Mouse (Mus musculus): Measurements from ENCODE around the gene Spock1. TPM values are rescaled to one million over a fixed set of nuclear protein-coding genes. Genes with fewer than 3 reads are reported as not detected.

The Spock1 gene
- polyA plus RNA-seq, 1 experiment from 2014 or later = 10.6 TPM

DNA sequence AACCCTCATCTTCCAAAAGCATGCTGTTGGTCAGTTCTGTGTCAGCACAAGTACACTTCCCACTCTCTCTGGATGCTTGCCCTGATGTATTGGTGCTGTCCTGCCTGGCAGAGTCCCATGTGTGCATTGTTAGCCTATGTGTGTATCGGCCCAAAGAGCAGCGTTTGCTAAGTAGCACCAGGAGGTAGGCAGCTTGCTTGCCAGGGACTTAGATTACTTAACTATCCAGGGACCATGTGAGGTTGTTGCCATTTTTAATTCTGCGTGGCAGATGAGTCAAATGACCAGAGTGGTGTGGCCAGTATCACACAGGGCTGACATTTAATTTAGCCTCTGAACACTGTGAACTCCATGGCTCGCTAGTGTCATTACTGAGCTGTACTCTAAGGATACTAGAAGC, 256.9 kb downstream of the Spock1 start:
- H3K9ac ChIP-seq (replicated peaks; ENCODE audit: low read depth, low read length) = no peak overlapping the region
- H3K36me3 ChIP-seq (ENCODE audit: control insufficient read depth, insufficient read depth, low read length) = no peaks in the 10 kb centered on the region
- 77% methylated on average over 4 of the region's 4 CpGs for WGBS
- no peaks in the 10 kb centered on the region for H3K9me3 ChIP-seq (ENCODE audit: control insufficient read depth, low read depth, low read length)
- H3K27ac ChIP-seq (ENCODE audit: low read length) = no peak overlapping the region
- H3K4me1 ChIP-seq (ENCODE audit: control insufficient read depth, insufficient read depth, low read length) = no peaks in the 10 kb centered on the region
- no peak overlapping the region for H3K4me3 ChIP-seq (ENCODE audit: low read depth, low read length)
- H3K4me2 ChIP-seq (replicated peaks; ENCODE audit: low read depth, low read length) = no peak overlapping the region
- ATAC-seq (ENCODE audit: insufficient number of reproducible peaks, insufficient read depth, low FRiP score, low read depth) = no peak
- no peaks in the 10 kb centered on the region for H3K27me3 ChIP-seq (ENCODE audit: control insufficient read depth, insufficient read depth, low read length)

DNA sequence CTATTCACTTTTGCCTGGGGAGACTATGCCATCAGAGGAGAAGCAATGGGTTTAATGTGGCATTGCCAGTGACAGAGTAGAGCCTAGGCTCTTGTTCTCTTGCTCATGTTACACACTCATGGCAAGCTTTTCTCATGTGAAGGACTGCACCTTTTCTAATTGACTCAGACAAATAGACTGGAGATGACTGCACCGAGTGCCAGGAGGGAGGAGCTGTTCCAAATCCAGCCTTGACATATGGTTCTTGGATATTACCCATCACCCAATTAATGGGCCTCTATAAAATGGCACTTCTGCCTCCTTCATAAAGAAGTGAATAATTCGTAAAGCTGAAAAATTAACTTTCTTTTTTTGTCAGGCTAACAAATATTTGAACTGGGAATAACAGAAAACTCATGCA, 259.3 kb downstream of the Spock1 start:
- Histone ChIP-seq H3K27me3 (ENCODE audit: control insufficient read depth, insufficient read depth, low read length) (no peaks in the 10 kb centered on the region), H3K4me1 (ENCODE audit: control insufficient read depth, insufficient read depth, low read length) (no peaks in the 10 kb centered on the region), H3K27ac (ENCODE audit: low read length) (no peak overlapping the region), H3K36me3 (ENCODE audit: control insufficient read depth, insufficient read depth, low read length) (no peaks in the 10 kb centered on the region), H3K9ac (replicated peaks; ENCODE audit: low read depth, low read length) (no peak overlapping the region), H3K4me2 (replicated peaks; ENCODE audit: low read depth, low read length) (no peak overlapping the region), H3K9me3 (ENCODE audit: control insufficient read depth, low read depth, low read length) (no peaks in the 10 kb centered on the region), H3K4me3 (ENCODE audit: low read depth, low read length) (no peak overlapping the region)
- 63% methylated on average over 2 of the region's 2 CpGs for WGBS
- ATAC-seq (ENCODE audit: insufficient number of reproducible peaks, insufficient read depth, low FRiP score, low read depth) = no peak

DNA sequence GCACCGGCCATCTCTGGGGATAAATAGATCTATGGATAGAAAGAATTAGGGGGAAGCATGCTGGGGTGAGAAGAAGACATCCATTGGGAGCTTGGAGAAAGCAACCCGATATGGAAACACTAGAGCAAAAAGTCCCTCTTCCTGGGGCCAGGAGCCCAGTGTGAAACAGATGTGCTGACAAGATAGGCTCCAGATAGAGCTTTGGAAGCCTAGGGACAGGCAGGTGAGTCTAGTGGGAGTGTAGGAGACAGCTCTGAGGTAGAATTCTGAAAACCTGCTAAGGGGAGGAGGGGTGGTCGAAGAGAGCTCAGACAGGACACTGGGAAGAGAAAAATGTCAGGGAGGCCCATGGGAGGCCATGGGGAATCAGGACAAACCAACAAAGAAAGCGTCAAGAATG, 260.7 kb downstream of the Spock1 start:
- no peak overlapping the region for H3K27ac ChIP-seq (ENCODE audit: low read length)
- H3K4me2 ChIP-seq (replicated peaks; ENCODE audit: low read depth, low read length) = no peak overlapping the region
- no peak overlapping the region for H3K4me3 ChIP-seq (ENCODE audit: low read depth, low read length)
- no peaks in the 10 kb centered on the region for H3K36me3 ChIP-seq (ENCODE audit: control insufficient read depth, insufficient read depth, low read length)
- no peaks in the 10 kb centered on the region for H3K27me3 ChIP-seq (ENCODE audit: control insufficient read depth, insufficient read depth, low read length)
- H3K4me1 ChIP-seq (ENCODE audit: control insufficient read depth, insufficient read depth, low read length) = no peaks in the 10 kb centered on the region
- WGBS = 69% methylated on average over 4 of the region's 4 CpGs
- no peaks in the 10 kb centered on the region for H3K9me3 ChIP-seq (ENCODE audit: control insufficient read depth, low read depth, low read length)
- no peak overlapping the region for H3K9ac ChIP-seq (replicated peaks; ENCODE audit: low read depth, low read length)
- no peak for ATAC-seq (ENCODE audit: insufficient number of reproducible peaks, insufficient read depth, low FRiP score, low read depth)

DNA sequence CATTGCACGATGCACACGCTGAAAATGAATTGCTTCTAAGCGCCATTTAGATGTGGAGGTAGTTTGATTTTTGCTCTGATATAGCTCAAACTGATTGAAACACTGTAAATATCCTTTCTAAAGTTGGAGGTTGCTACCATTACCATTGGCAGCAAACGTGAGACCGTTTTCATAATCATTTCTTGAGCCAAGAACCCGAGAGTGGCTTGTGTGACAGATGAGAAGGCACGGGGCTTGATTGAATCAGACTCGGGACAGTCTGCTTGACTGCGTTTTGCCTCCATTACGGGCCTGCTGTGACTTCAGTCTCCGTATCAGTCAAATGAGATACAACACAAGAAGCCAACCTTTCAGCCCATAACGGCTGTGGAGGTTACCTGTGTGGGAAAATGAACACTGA, 265.1 kb downstream of the Spock1 start:
- 76% methylated on average over 12 of the region's 12 CpGs for WGBS
- ATAC-seq (ENCODE audit: insufficient number of reproducible peaks, insufficient read depth, low FRiP score, low read depth) = no peak
- H3K9me3 ChIP-seq (ENCODE audit: control insufficient read depth, low read depth, low read length) = no peaks in the 10 kb centered on the region

DNA sequence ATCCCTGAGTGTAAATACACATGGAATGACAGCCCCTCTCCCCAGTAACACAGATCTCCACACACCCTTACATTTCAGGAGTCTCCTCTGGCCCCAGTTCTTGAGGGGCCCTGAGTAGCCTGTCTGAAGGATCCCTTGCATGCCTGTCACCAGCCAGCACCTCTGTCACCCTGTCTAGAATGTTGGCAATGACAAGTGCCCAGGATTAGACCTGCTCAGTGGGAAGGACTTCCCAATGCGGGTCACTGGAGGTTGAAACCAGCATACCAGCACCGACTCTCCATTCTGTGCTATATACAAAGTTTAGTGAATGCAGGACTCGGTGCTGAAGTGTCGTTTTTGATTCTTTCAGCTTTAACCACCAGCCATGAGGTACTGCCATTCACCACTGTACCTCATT, 266.5 kb downstream of the Spock1 start:
- no peaks in the 10 kb centered on the region for H3K4me1 ChIP-seq (ENCODE audit: control insufficient read depth, insufficient read depth, low read length)
- H3K4me3 ChIP-seq (ENCODE audit: low read depth, low read length) = no peak overlapping the region
- H3K4me2 ChIP-seq (replicated peaks; ENCODE audit: low read depth, low read length) = no peak overlapping the region
- no peaks in the 10 kb centered on the region for H3K9me3 ChIP-seq (ENCODE audit: control insufficient read depth, low read depth, low read length)
- H3K27ac ChIP-seq (ENCODE audit: low read length) = no peak overlapping the region
- 88% methylated on average over 4 of the region's 4 CpGs for WGBS
- H3K36me3 ChIP-seq (ENCODE audit: control insufficient read depth, insufficient read depth, low read length) = no peaks in the 10 kb centered on the region
- H3K27me3 ChIP-seq (ENCODE audit: control insufficient read depth, insufficient read depth, low read length) = no peaks in the 10 kb centered on the region
- no peak for ATAC-seq (ENCODE audit: insufficient number of reproducible peaks, insufficient read depth, low FRiP score, low read depth)
- H3K9ac ChIP-seq (replicated peaks; ENCODE audit: low read depth, low read length) = no peak overlapping the region

More for the DNA sequence above, 265.1 kb downstream of the Spock1 start:
- no peaks in the 10 kb centered on the region for H3K4me1 ChIP-seq (ENCODE audit: control insufficient read depth, insufficient read depth, low read length)
- no peak overlapping the region for H3K4me2 ChIP-seq (replicated peaks; ENCODE audit: low read depth, low read length)
- H3K27ac ChIP-seq (ENCODE audit: low read length) = no peak overlapping the region
- no peak overlapping the region for H3K4me3 ChIP-seq (ENCODE audit: low read depth, low read length)
- no peaks in the 10 kb centered on the region for H3K36me3 ChIP-seq (ENCODE audit: control insufficient read depth, insufficient read depth, low read length)
- H3K9ac ChIP-seq (replicated peaks; ENCODE audit: low read depth, low read length) = no peak overlapping the region
- no peaks in the 10 kb centered on the region for H3K27me3 ChIP-seq (ENCODE audit: control insufficient read depth, insufficient read depth, low read length)

DNA sequence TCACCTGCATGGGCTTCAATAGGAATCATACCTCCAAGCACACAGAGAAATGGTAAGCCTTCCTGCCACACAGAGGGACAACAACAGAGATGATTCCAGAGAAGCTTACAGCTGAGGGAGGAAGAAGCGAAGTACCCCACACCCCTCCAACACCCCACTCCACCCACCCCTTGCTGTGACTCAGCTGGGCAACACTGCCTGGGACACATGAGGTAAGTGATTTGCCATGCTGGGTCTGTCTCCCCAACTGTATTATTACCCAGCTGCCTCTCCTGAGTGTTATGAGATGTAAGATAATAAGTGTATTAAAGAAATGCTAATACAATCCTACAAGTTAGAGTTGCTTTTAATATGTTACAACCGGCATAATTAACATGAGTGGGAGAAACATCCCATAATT, 267.2 kb downstream of the Spock1 start:
- WGBS = 87% methylated on average over 2 of the region's 2 CpGs
- Histone ChIP-seq H3K4me3 (ENCODE audit: low read depth, low read length) (no peak overlapping the region), H3K4me1 (ENCODE audit: control insufficient read depth, insufficient read depth, low read length) (no peaks in the 10 kb centered on the region), H3K27ac (ENCODE audit: low read length) (no peak overlapping the region), H3K4me2 (replicated peaks; ENCODE audit: low read depth, low read length) (no peak overlapping the region), H3K9ac (replicated peaks; ENCODE audit: low read depth, low read length) (no peak overlapping the region), H3K27me3 (ENCODE audit: control insufficient read depth, insufficient read depth, low read length) (no peaks in the 10 kb centered on the region), H3K36me3 (ENCODE audit: control insufficient read depth, insufficient read depth, low read length) (no peaks in the 10 kb centered on the region), H3K9me3 (ENCODE audit: control insufficient read depth, low read depth, low read length) (no peaks in the 10 kb centered on the region)
- ATAC-seq (ENCODE audit: insufficient number of reproducible peaks, insufficient read depth, low FRiP score, low read depth) = no peak

DNA sequence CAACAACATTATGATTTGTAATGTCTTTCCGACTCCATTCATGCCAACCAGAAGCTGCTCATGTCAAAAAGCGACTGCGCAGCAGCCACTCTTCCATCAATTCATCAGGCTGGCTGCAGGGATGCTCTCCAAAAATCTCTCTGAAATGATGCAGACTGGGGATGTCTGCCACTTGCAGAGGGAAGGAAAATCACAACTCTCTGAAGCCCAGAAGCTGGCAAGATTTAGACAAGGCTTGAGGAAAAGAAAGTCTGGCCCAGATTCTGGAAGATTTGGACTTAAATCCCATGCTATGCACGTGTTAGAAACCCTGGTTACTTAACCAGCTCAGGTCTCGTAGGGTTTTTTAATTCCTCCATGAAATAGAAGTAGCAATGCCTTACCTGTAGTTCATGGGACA, 269.3 kb downstream of the Spock1 start:
- Histone ChIP-seq H3K27me3 (ENCODE audit: control insufficient read depth, insufficient read depth, low read length) (no peaks in the 10 kb centered on the region), H3K9me3 (ENCODE audit: control insufficient read depth, low read depth, low read length) (no peaks in the 10 kb centered on the region), H3K36me3 (ENCODE audit: control insufficient read depth, insufficient read depth, low read length) (no peaks in the 10 kb centered on the region), H3K27ac (ENCODE audit: low read length) (no peak overlapping the region), H3K4me1 (ENCODE audit: control insufficient read depth, insufficient read depth, low read length) (no peaks in the 10 kb centered on the region), H3K4me2 (replicated peaks; ENCODE audit: low read depth, low read length) (no peak overlapping the region), H3K4me3 (ENCODE audit: low read depth, low read length) (no peak overlapping the region), H3K9ac (replicated peaks; ENCODE audit: low read depth, low read length) (no peak overlapping the region)
- 81% methylated on average over 5 of the region's 5 CpGs for WGBS
- no peak for ATAC-seq (ENCODE audit: insufficient number of reproducible peaks, insufficient read depth, low FRiP score, low read depth)

DNA sequence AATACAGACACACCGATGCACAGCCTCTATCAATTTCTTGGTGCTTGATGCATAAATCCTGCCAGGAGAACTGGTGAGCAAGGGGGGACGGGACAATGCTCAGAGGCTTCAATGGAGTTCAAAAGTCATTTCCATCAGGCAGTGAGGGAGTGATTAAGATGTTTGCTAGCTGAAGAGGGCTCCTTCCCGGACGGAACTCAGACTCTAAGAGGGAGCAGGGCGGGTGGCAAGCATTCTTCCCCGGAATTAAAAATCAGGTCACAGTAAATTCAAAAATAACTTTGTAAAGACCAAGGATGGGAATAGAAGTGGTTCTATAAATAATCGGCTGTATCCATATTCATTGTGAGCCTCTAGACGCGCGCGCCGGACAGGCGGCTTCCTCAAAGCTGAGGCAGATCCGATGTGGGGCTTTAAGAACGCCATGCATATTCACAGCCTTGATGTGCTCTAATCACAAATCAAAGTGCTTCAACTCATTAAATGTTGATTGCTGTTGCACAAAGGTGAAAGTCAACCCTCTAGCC, 270.5 kb downstream of the Spock1 start:
- Histone ChIP-seq H3K9me3 (ENCODE audit: control insufficient read depth, low read depth, low read length) (no peaks in the 10 kb centered on the region), H3K27ac (ENCODE audit: low read length) (no peak overlapping the region), H3K27me3 (ENCODE audit: control insufficient read depth, insufficient read depth, low read length) (no peaks in the 10 kb centered on the region), H3K4me2 (replicated peaks; ENCODE audit: low read depth, low read length) (no peak overlapping the region), H3K9ac (replicated peaks; ENCODE audit: low read depth, low read length) (no peak overlapping the region), H3K4me1 (ENCODE audit: control insufficient read depth, insufficient read depth, low read length) (no peaks in the 10 kb centered on the region), H3K36me3 (ENCODE audit: control insufficient read depth, insufficient read depth, low read length) (no peaks in the 10 kb centered on the region), H3K4me3 (ENCODE audit: low read depth, low read length) (no peak overlapping the region)
- no peak for ATAC-seq (ENCODE audit: insufficient number of reproducible peaks, insufficient read depth, low FRiP score, low read depth)
- WGBS = 83% methylated on average over 15 of the region's 15 CpGs

DNA sequence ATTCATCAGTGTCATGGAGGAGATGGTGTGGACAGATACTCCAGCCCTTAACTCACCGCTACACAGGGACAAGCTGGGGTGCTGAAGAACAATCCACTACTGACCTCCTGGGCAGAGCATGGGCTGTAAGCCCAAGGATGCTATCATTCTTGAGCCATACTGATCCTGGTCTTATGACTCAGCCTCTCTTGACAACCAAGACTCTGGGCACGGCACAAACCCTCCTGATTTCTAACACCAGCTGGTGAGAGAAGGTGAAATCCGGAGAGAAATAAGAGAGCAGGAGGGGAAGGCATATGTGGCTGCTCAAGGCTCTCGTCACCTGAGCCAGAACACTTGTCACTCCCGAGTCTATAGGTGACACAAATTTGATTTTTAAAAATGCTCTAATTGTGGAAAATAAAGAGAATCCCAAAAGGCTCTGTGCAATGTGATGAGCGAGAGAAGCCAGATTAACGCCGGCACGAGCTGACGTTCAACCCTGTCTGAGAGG, 271.0 kb downstream of the Spock1 start:
- no peak overlapping the region for H3K9ac ChIP-seq (replicated peaks; ENCODE audit: low read depth, low read length)
- H3K27me3 ChIP-seq (ENCODE audit: control insufficient read depth, insufficient read depth, low read length) = no peaks in the 10 kb centered on the region

More for the DNA sequence above, 271.0 kb downstream of the Spock1 start:
- Histone ChIP-seq H3K4me2 (replicated peaks; ENCODE audit: low read depth, low read length) (no peak overlapping the region), H3K4me3 (ENCODE audit: low read depth, low read length) (no peak overlapping the region), H3K9me3 (ENCODE audit: control insufficient read depth, low read depth, low read length) (no peaks in the 10 kb centered on the region), H3K4me1 (ENCODE audit: control insufficient read depth, insufficient read depth, low read length) (no peaks in the 10 kb centered on the region), H3K27ac (ENCODE audit: low read length) (no peak overlapping the region), H3K36me3 (ENCODE audit: control insufficient read depth, insufficient read depth, low read length) (no peaks in the 10 kb centered on the region)
- WGBS = 88% methylated on average over 10 of the region's 10 CpGs
- no peak for ATAC-seq (ENCODE audit: insufficient number of reproducible peaks, insufficient read depth, low FRiP score, low read depth)

Measured in stomach, embryonic 14.5 days (tissue).